Mouse (Mus musculus): Measurements from ENCODE around the gene Mecom. TPM values are rescaled to one million over a fixed set of nuclear protein-coding genes. Genes with fewer than 3 reads are reported as not detected.

Gene Mecom
- total and polyA plus RNA-seq, 3 experiments, result not detected

DNA sequence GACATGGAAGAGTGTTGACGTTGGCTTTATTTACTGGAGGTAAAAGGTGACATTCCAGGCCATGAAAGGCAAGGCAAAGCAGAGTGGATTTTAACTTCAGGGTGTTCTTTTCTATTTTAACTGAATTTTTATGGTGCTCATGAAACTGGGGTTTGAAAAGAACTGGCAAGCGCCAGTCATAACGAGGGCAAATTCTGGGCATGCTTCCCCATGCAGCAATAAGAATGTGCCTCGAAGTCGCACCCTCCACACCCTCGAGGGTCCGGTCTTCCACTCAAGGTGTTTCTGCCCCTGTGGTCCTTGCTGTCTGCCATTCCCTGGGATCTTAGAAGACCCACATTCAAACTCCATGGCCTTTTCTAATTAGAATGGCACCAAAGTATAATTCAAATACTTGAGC lies 547.5 kb downstream of the Mecom start:
- Histone ChIP-seq H3K9me3 (replicated peaks; ENCODE audit: low read length) (no peaks in the 10 kb centered on the region), H3K4me2 (ENCODE audit: insufficient read depth, low read depth, poor library complexity, severe bottlenecking) (no peak overlapping the region), H3K4me1 (ENCODE audit: control insufficient read depth in 1 of 2, insufficient read depth in 2 of 2) (no peaks in the 10 kb centered on the region), H3K79me2 (replicated peaks; ENCODE audit: control insufficient read depth, extremely low read depth, insufficient read depth, poor library complexity, severe bottlenecking) (no peaks in the 10 kb centered on the region), H3K4me3 (replicated peaks in 1 of 3; ENCODE audit: low read depth in 2 of 3, low read length in 2 of 3, poor library complexity in 1 of 3) (no peak overlapping the region), H3K27me3 (replicated peaks) (no peaks in the 10 kb centered on the region), H3K36me3 (replicated peaks in 1 of 2; ENCODE audit: control insufficient read depth in 1 of 2, insufficient read depth in 1 of 2, low read length in 1 of 2) (no peaks in the 10 kb centered on the region), H3K9ac (ENCODE audit: insufficient read depth, low read depth) (no peak overlapping the region), H3K27ac (ENCODE audit: insufficient read depth, low read depth) (no peak overlapping the region)
- no peak for DNase-seq (ENCODE audit: extremely low read depth)
- TF ChIP-seq ZNF384 (IDR thresholded peaks at IDR 0.05; ENCODE audit: low read depth, low read length), result no peak
- TF ChIP-seq E2F4 (IDR thresholded peaks at IDR 0.05; ENCODE audit: insufficient replicate concordance, low read depth, low read length), result no peak
- TF ChIP-seq MAZ (IDR thresholded peaks at IDR 0.05; ENCODE audit: low read depth, low read length), result no peak
- TF ChIP-seq BHLHE40 (IDR thresholded peaks at IDR 0.05; ENCODE audit: low read depth, low read length), result no peak
- no peak for TF ChIP-seq RCOR1 (conservative IDR thresholded peaks at IDR 0.05; ENCODE audit: low read depth, low read length)
- TF ChIP-seq USF1 (IDR thresholded peaks at IDR 0.05; ENCODE audit: low read depth, low read length), result no peak
- TF ChIP-seq TCF12 (IDR thresholded peaks at IDR 0.05; ENCODE audit: low read depth, low read length), result no peak
- dilution Hi-C loops (cut with MboI; ENCODE audit: extremely low pct_ligation_motif_present, extremely low pct_unique_long_range_greater_than_20kb, low sequenced_read_pairs) (no loop called here), in situ Hi-C loops (cut with MboI; ENCODE audit: low pct_ligation_motif_present, low pct_unique_long_range_greater_than_20kb, low sequenced_read_pairs) (no loop called here)

DNA sequence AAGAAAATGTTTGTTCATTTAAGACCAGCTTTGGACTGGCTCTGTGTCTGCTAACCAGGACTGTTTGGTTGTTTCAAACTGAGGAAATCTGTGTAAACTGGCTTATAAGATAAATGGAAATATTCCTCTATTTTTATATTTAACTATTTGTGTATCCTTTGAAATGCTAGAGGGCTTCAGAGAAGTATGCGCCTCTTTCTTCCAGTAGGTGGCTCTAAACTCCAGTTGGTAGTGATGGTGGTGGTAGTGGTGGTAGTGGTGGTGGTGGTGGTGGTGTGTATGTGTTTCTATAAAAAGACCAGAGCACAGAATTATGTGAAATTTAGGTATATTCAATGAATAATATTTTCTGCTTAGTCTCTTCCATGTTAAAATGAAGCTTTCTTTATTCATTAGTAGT lies 548.8 kb downstream of the Mecom start:
- no peak overlapping the region for H3K9ac ChIP-seq (ENCODE audit: insufficient read depth, low read depth)
- no peaks in the 10 kb centered on the region for H3K79me2 ChIP-seq (replicated peaks; ENCODE audit: control insufficient read depth, extremely low read depth, insufficient read depth, poor library complexity, severe bottlenecking)
- H3K36me3 ChIP-seq (replicated peaks in 1 of 2; ENCODE audit: control insufficient read depth in 1 of 2, insufficient read depth in 1 of 2, low read length in 1 of 2), result no peaks in the 10 kb centered on the region
- no peaks in the 10 kb centered on the region for H3K9me3 ChIP-seq (replicated peaks; ENCODE audit: low read length)
- no peak overlapping the region for H3K4me3 ChIP-seq (replicated peaks in 1 of 3; ENCODE audit: low read depth in 2 of 3, low read length in 2 of 3, poor library complexity in 1 of 3)
- in situ Hi-C loops (cut with MboI; ENCODE audit: low pct_ligation_motif_present, low pct_unique_long_range_greater_than_20kb, low sequenced_read_pairs), result no loop called here
- dilution Hi-C loops (cut with MboI; ENCODE audit: extremely low pct_ligation_motif_present, extremely low pct_unique_long_range_greater_than_20kb, low sequenced_read_pairs), result no loop called here
- H3K4me1 ChIP-seq (ENCODE audit: control insufficient read depth in 1 of 2, insufficient read depth in 2 of 2), result no peaks in the 10 kb centered on the region
- TF ChIP-seq NELFE (IDR thresholded peaks at IDR 0.05; ENCODE audit: low read depth, low read length) (no peak), RAD21 (IDR thresholded peaks at IDR 0.05; ENCODE audit: low read depth, low read length) (peak; percentile 23), CTCF (conservative IDR thresholded peaks at IDR 0.05 in 1 of 2, IDR thresholded peaks at IDR 0.05 in 1 of 2; ENCODE audit: low read depth in 2 of 2, low read length in 2 of 2) (peak in 1 of 2 experiments; percentile 43; a peak in 2 of 4 replicates), SMC3 (IDR thresholded peaks at IDR 0.05; ENCODE audit: low read depth, low read length) (peak; percentile 10; the same call in 1 of the 2 replicates)
- no peak overlapping the region for H3K27ac ChIP-seq (ENCODE audit: insufficient read depth, low read depth)
- peak; percentile 6 for DNase-seq (ENCODE audit: extremely low read depth)
- H3K27me3 ChIP-seq (replicated peaks), result no peaks in the 10 kb centered on the region
- no peak overlapping the region for H3K4me2 ChIP-seq (ENCODE audit: insufficient read depth, low read depth, poor library complexity, severe bottlenecking)

DNA sequence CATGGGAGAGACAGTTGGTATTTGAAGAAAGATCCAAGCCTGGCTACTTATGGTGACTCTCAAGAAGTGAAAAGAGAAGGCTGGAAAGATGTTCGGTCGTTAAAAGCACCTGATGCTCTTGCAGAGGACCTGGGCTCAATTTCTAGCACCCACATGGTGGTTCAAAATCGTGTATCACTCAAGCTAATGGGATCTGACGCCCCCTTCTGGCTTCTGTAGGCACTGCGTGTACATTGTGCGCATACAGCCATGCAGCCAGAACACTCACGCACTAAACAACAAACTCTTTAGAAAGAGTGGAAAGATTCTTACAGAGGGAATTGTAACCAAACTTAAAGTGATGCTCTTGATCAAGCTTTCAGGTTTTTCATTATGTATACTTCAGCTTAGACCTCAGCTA lies 550.7 kb downstream of the Mecom start:
- H3K27me3 ChIP-seq (replicated peaks), result no peaks in the 10 kb centered on the region
- dilution Hi-C loops (cut with MboI; ENCODE audit: extremely low pct_ligation_motif_present, extremely low pct_unique_long_range_greater_than_20kb, low sequenced_read_pairs), result no loop called here
- H3K9me3 ChIP-seq (replicated peaks; ENCODE audit: low read length), result no peaks in the 10 kb centered on the region
- H3K4me2 ChIP-seq (ENCODE audit: insufficient read depth, low read depth, poor library complexity, severe bottlenecking), result no peak overlapping the region
- no peak for DNase-seq (ENCODE audit: extremely low read depth)
- no peaks in the 10 kb centered on the region for H3K79me2 ChIP-seq (replicated peaks; ENCODE audit: control insufficient read depth, extremely low read depth, insufficient read depth, poor library complexity, severe bottlenecking)
- no peak overlapping the region for H3K27ac ChIP-seq (ENCODE audit: insufficient read depth, low read depth)
- H3K4me1 ChIP-seq (ENCODE audit: control insufficient read depth in 1 of 2, insufficient read depth in 2 of 2), result 0 out of 4 replicates have a peak, but pooled peaks cover 0 to 4% of the 10 kb centered on the region in 2 experiments
- H3K9ac ChIP-seq (ENCODE audit: insufficient read depth, low read depth), result no peak overlapping the region
- no peaks in the 10 kb centered on the region for H3K36me3 ChIP-seq (replicated peaks in 1 of 2; ENCODE audit: control insufficient read depth in 1 of 2, insufficient read depth in 1 of 2, low read length in 1 of 2)
- H3K4me3 ChIP-seq (replicated peaks in 1 of 3; ENCODE audit: low read depth in 2 of 3, low read length in 2 of 3, poor library complexity in 1 of 3), result no peak overlapping the region
- TF ChIP-seq HCFC1 (IDR thresholded peaks at IDR 0.05; ENCODE audit: low read depth, low read length) (no peak), CTCF (conservative IDR thresholded peaks at IDR 0.05 in 1 of 2, IDR thresholded peaks at IDR 0.05 in 1 of 2; ENCODE audit: low read depth in 2 of 2, low read length in 2 of 2) (peak in 1 of 2 experiments; percentile 9; a peak in 1 of 4 replicates), ELF1 (IDR thresholded peaks at IDR 0.05; ENCODE audit: low read depth, low read length) (no peak)
- in situ Hi-C loops (cut with MboI; ENCODE audit: low pct_ligation_motif_present, low pct_unique_long_range_greater_than_20kb, low sequenced_read_pairs), result no loop called here

Data from CH12.LX (cell line).